Mouse (Mus musculus) T-helper 1 cell (primary cell): Measurements from ENCODE around the gene Nrxn1.

Experiments used
- in situ Hi-C: fragments of 300-600 bp; cut with MboI, MseI; formaldehyde crosslinking; loops from one replicate; pipeline ENCODE4 v1.15.1; 2025; ENCODE audit warnings: high pct_unique_total_duplicates

Gene Nrxn1

GRCm38 (mm10) chr17:90088314-90088650, 1004.6 kb downstream of the Nrxn1 start:
- in situ Hi-C loops: no loop called here

GRCm38 (mm10) chr17:90087616-90088313, 1005.1 kb downstream of the Nrxn1 start:
- in situ Hi-C loops: no loop called here

GRCm38 (mm10) chr17:90086826-90087225, 1006.0 kb downstream of the Nrxn1 start:
- in situ Hi-C loops: no loop called here

GRCm38 (mm10) chr17:90079003-90079402, 1013.9 kb downstream of the Nrxn1 start:
- in situ Hi-C loops: no loop called here

- in situ Hi-C loops: no loop called here
These were observed 1014.4 kb downstream of the Nrxn1 start for GRCm38 (mm10) chr17:90078488-90078887.

- in situ Hi-C loops: no loop called here
These were observed 1030.0 kb downstream of the Nrxn1 start for GRCm38 (mm10) chr17:90062866-90063265.

GRCm38 (mm10) chr17:90060872-90061271, 1032.0 kb downstream of the Nrxn1 start:
- in situ Hi-C loops: no loop called here

- in situ Hi-C loops: no loop called here
These were observed 1032.7 kb downstream of the Nrxn1 start for GRCm38 (mm10) chr17:90060168-90060567.

GRCm38 (mm10) chr17:90059320-90060111, 1033.4 kb downstream of the Nrxn1 start:
- in situ Hi-C loops: no loop called here

GRCm38 (mm10) chr17:90054312-90054711, 1038.6 kb downstream of the Nrxn1 start:
- in situ Hi-C loops: no loop called here

GRCm38 (mm10) chr17:90039316-90039715, 1053.6 kb downstream of the Nrxn1 start:
- in situ Hi-C loops: no loop called here

GRCm38 (mm10) chr17:90032416-90032815, 1060.5 kb downstream of the Nrxn1 start:
- in situ Hi-C loops: no loop called here

GRCm38 (mm10) chr17:90016636-90017035, 1076.2 kb downstream of the Nrxn1 start:
- in situ Hi-C loops: no loop called here

- in situ Hi-C loops: no loop called here
These were observed 1081.1 kb downstream of the Nrxn1 start for GRCm38 (mm10) chr17:90011761-90012160.

- in situ Hi-C loops: no loop called here
These were observed 1085.3 kb downstream of the Nrxn1 start for GRCm38 (mm10) chr17:90007438-90008109.

GRCm38 (mm10) chr17:89990651-89991050, 1102.2 kb downstream of the Nrxn1 start:
- in situ Hi-C loops: loop anchor here (25.0 kb wide), 1 partner anchor 753 kb away; no protein-coding TSS in a partner anchor
